Comparison of ENCODE assay signal across 8 mouse cellular contexts in genomic region chr2:51981630-51982029, GRCm38 (mm10). TPM values are rescaled to one million over a fixed set of nuclear protein-coding genes. Genes with fewer than 3 reads are reported as not detected.
DNase-seq lines count a peak whose midpoint lies in the region; ATAC-seq and TF ChIP-seq lines count a peak whose summit lies in the region.

No protein-coding gene starts in this region.

- H3K36me3 ChIP-seq in hindbrain, embryonic 12.5 days = no peaks in the 10 kb centered on the region
- H3K36me3 ChIP-seq in liver, adult 2 months (ENCODE audit: control insufficient read depth, insufficient read depth, low read length) = no peaks in the 10 kb centered on the region
- no peaks in the 10 kb centered on the region for H3K36me3 ChIP-seq in neural tube, embryonic 15.5 days
- no peaks in the 10 kb centered on the region for H3K36me3 ChIP-seq in forebrain, embryonic 12.5 days (replicated peaks)

- 0 out of 2 replicates have a peak overlapping the region, but pooled peaks have one; percentile 19 for H3K4me2 ChIP-seq in hindbrain, embryonic 12.5 days (replicated peaks)
- H3K4me2 ChIP-seq in neural tube, embryonic 15.5 days = peak overlapping the region; percentile 25; the same call in 1 of the 2 replicates
- H3K4me2 ChIP-seq in forebrain, embryonic 12.5 days = no peak overlapping the region

- peak; percentile 29 to 38 for DNase-seq in cerebellum, postnatal 25 days
- no peak for DNase-seq in cerebellum, adult 9-11 months
- peak; percentile 24 for DNase-seq in embryo, embryonic 11 days
- DNase-seq in liver, adult 2 months (ENCODE audit: extremely low read depth, low read depth, low spot score) = peak; percentile 9
- no peak for DNase-seq in left cerebral cortex, postnatal 36 days (ENCODE audit: low spot score in 2 of 2)

- H3K4me3 ChIP-seq in hindbrain, embryonic 12.5 days = no peak overlapping the region
- 0 out of 2 replicates have a peak overlapping the region, but pooled peaks have one; percentile 17 for H3K4me3 ChIP-seq in liver, adult 2 months (ENCODE audit: insufficient read depth, low read depth, low read length)
- H3K4me3 ChIP-seq in neural tube, embryonic 15.5 days (replicated peaks) = no peak overlapping the region
- H3K4me3 ChIP-seq in forebrain, embryonic 12.5 days (replicated peaks) = no peak overlapping the region

- no peak for TF ChIP-seq CTCF in liver, adult 2 months (IDR thresholded peaks at IDR 0.05; ENCODE audit: low read depth, low read length)

- 61% methylated on average over 11 of the region's 11 CpGs for WGBS in hindbrain, embryonic 12.5 days
- WGBS in liver, adult 2 months = 58% methylated on average over 11 of the region's 11 CpGs
- WGBS in neural tube, embryonic 15.5 days = 62% methylated on average over 11 of the region's 11 CpGs
- 79% methylated on average over 11 of the region's 11 CpGs for WGBS in forebrain, embryonic 12.5 days

- H3K9ac ChIP-seq in hindbrain, embryonic 12.5 days = no peak overlapping the region
- peak overlapping the region; percentile 57 for H3K9ac ChIP-seq in liver, adult 2 months (ENCODE audit: low read depth, low read length)
- no peak overlapping the region for H3K9ac ChIP-seq in neural tube, embryonic 15.5 days (replicated peaks)
- no peak overlapping the region for H3K9ac ChIP-seq in forebrain, embryonic 12.5 days

- H3K27ac ChIP-seq in hindbrain, embryonic 12.5 days = no peak overlapping the region
- H3K27ac ChIP-seq in liver, adult 2 months (replicated peaks; ENCODE audit: insufficient read depth, low read depth, low read length) = peak overlapping the region; percentile 47
- H3K27ac ChIP-seq in neural tube, embryonic 15.5 days (replicated peaks) = peak overlapping the region; percentile 54; the same call in 1 of the 2 replicates
- no peak overlapping the region for H3K27ac ChIP-seq in forebrain, embryonic 12.5 days

- 0 out of 2 replicates have a peak, but pooled peaks cover 6% of the 10 kb centered on the region for H3K9me3 ChIP-seq in hindbrain, embryonic 12.5 days (replicated peaks)
- 0 out of 2 replicates have a peak, but pooled peaks cover 5% of the 10 kb centered on the region for H3K9me3 ChIP-seq in neural tube, embryonic 15.5 days (replicated peaks)
- H3K9me3 ChIP-seq in forebrain, embryonic 12.5 days = no peaks in the 10 kb centered on the region

- H3K27me3 ChIP-seq in hindbrain, embryonic 12.5 days = no peaks in the 10 kb centered on the region
- no peaks in the 10 kb centered on the region for H3K27me3 ChIP-seq in liver, adult 2 months (ENCODE audit: control insufficient read depth, insufficient read depth, low read length)
- H3K27me3 ChIP-seq in neural tube, embryonic 15.5 days (replicated peaks) = no peaks in the 10 kb centered on the region
- no peaks in the 10 kb centered on the region for H3K27me3 ChIP-seq in forebrain, embryonic 12.5 days

- TF ChIP-seq POLR2A in liver, adult 2 months (IDR thresholded peaks at IDR 0.05; ENCODE audit: extremely low read depth, insufficient read depth, low read length) = no peak

- no peak for ATAC-seq in hindbrain, embryonic 12.5 days (ENCODE audit: low FRiP score)
- ATAC-seq in neural tube, embryonic 15.5 days (ENCODE audit: low FRiP score) = no peak
- no peak for ATAC-seq in forebrain, embryonic 12.5 days (ENCODE audit: low FRiP score)

- intact Hi-C loops in left cerebral cortex, postnatal 36 days (cut with DNase I) = no loop called here

- 0 out of 2 replicates have a peak, but pooled peaks cover 2% of the 10 kb centered on the region for H3K4me1 ChIP-seq in hindbrain, embryonic 12.5 days
- no peaks in the 10 kb centered on the region for H3K4me1 ChIP-seq in liver, adult 2 months (ENCODE audit: control insufficient read depth, insufficient read depth, low read length)
- peaks cover 5% of the 10 kb centered on the region for H3K4me1 ChIP-seq in neural tube, embryonic 15.5 days
- H3K4me1 ChIP-seq in forebrain, embryonic 12.5 days = no peaks in the 10 kb centered on the region

- no peaks in the 10 kb centered on the region for H3K79me2 ChIP-seq in liver, adult 2 months (ENCODE audit: control insufficient read depth, insufficient read depth, low read length)

RNA-seq across cellular contexts. Expression of gene Nmi, which starts 8.3 kb away (rescaled TPM):
- 7.8 and 9.9 TPM in 2 replicates for polyA plus RNA-seq in hindbrain, embryonic 12.5 days (2016; fragmentation: Nextera tagmentation; extraction: Ambion mirVana)
- 29.7 and 54.2 TPM in 2 replicates for total RNA-seq in liver, adult 2 months (2014; rRNA removed)
- polyA plus RNA-seq in liver, adult 2 months (2012; rRNA removed) = 5.9 and 7.4 TPM in 2 replicates
- 4.3 and 14.8 TPM in 2 replicates for polyA plus RNA-seq in neural tube, embryonic 15.5 days (2015; fragmentation: Nextera tagmentation; extraction: Ambion mirVana)
- total RNA-seq in left cerebral cortex, postnatal 36 days (2021) = 1 to 10 TPM; 1.4 to 2.2 TPM
- 4.8 and 5.6 TPM in 2 replicates for polyA plus RNA-seq in forebrain, embryonic 12.5 days (2016; fragmentation: Nextera tagmentation; extraction: Ambion mirVana)

RNA-seq across cellular contexts. Expression of gene Rbm43, which starts 46.7 kb away (rescaled TPM):
- polyA plus RNA-seq in hindbrain, embryonic 12.5 days (2016; fragmentation: Nextera tagmentation; extraction: Ambion mirVana) = 7.5 and 10.4 TPM in 2 replicates
- total RNA-seq in liver, adult 2 months (2014; rRNA removed) = 4.2 and 6.1 TPM in 2 replicates
- 2.2 and 2.3 TPM in 2 replicates for polyA plus RNA-seq in liver, adult 2 months (2012; rRNA removed)
- polyA plus RNA-seq in neural tube, embryonic 15.5 days (2015; fragmentation: Nextera tagmentation; extraction: Ambion mirVana) = 6.7 and 12.1 TPM in 2 replicates
- 10 to 100 TPM; 14.8 to 17.7 TPM for total RNA-seq in left cerebral cortex, postnatal 36 days (2021)
- 5.4 and 6.8 TPM in 2 replicates for polyA plus RNA-seq in forebrain, embryonic 12.5 days (2016; fragmentation: Nextera tagmentation; extraction: Ambion mirVana)

RNA-seq across cellular contexts. Expression of gene Tnfaip6, which starts 56.2 kb away (rescaled TPM):
- polyA plus RNA-seq in hindbrain, embryonic 12.5 days (2016; fragmentation: Nextera tagmentation; extraction: Ambion mirVana) = 26.0 and 34.5 TPM in 2 replicates
- 0.09 and 0.13 TPM in 2 replicates for total RNA-seq in liver, adult 2 months (2014; rRNA removed)
- polyA plus RNA-seq in liver, adult 2 months (2012; rRNA removed) = not detected in 2 replicates
- polyA plus RNA-seq in neural tube, embryonic 15.5 days (2015; fragmentation: Nextera tagmentation; extraction: Ambion mirVana) = 3.6 and 4.2 TPM in 2 replicates
- total RNA-seq in left cerebral cortex, postnatal 36 days (2021) = 1 to 10 TPM; 6.0 to 8.4 TPM
- 22.9 and 25.9 TPM in 2 replicates for polyA plus RNA-seq in forebrain, embryonic 12.5 days (2016; fragmentation: Nextera tagmentation; extraction: Ambion mirVana)

Comparison
In these comparisons a context has a peak if more than half of its experiments do, and no peak if none do; other contexts are left out.
1. DNase-seq: peak in cerebellum, postnatal 25 days (2 of 2), embryo, embryonic 11 days (single experiment) and liver, adult 2 months (single experiment); none in cerebellum, adult 9-11 months (single experiment) and left cerebral cortex, postnatal 36 days (0 of 2).
2. H3K27ac ChIP-seq: peak in liver, adult 2 months (single experiment) and neural tube, embryonic 15.5 days (single experiment); none in hindbrain, embryonic 12.5 days (single experiment) and forebrain, embryonic 12.5 days (single experiment).